Mouse (Mus musculus): ENCODE data around the gene Rps6kl1. TPM values are rescaled to one million over a fixed set of nuclear protein-coding genes. Genes with fewer than 3 reads are reported as not detected.

Rps6kl1 gene
- total RNA-seq (2021), result 1 to 10 TPM; 1.1 to 2.3 TPM
- long read RNA-seq, experiment 1, partial matches to known transcripts, result 0 of 1 reads
- long read RNA-seq, experiment 1, other reads (novel, unspliced or antisense), result 1 of 1 reads
- long read RNA-seq, experiment 2, partial matches to known transcripts, result 0 of 4 reads
- long read RNA-seq, experiment 2, other reads (novel, unspliced or antisense), result 0 of 4 reads

GRCm38 (mm10) chr12:85151002-85151774, at the start of gene Rps6kl1:
Rps6kl1 (minus strand) TSS chr12:85151264.
- peak; percentile 57 for DNase-seq

- DNase-seq, result no peak
These were observed 48.9 kb upstream of the Rps6kl1 start for GRCm38 (mm10) chr12:85199954-85200353.

GRCm38 (mm10) chr12:85197936-85198335, 46.9 kb upstream of the Rps6kl1 start:
- no peak for DNase-seq

- DNase-seq, result no peak
These were observed 46.3 kb upstream of the Rps6kl1 start for GRCm38 (mm10) chr12:85197371-85197770.

- DNase-seq, result no peak
These were observed 45.1 kb upstream of the Rps6kl1 start for GRCm38 (mm10) chr12:85196191-85196590.

GRCm38 (mm10) chr12:85195086-85195485, 44.0 kb upstream of the Rps6kl1 start:
- no peak for DNase-seq

- peak; percentile 83 for DNase-seq
These were observed 43.6 kb upstream of the Rps6kl1 start for GRCm38 (mm10) chr12:85194623-85195018.

- DNase-seq, result no peak
These were observed 43.0 kb upstream of the Rps6kl1 start for GRCm38 (mm10) chr12:85193923-85194622.

GRCm38 (mm10) chr12:85193146-85193545, 42.1 kb upstream of the Rps6kl1 start:
- DNase-seq, result no peak

GRCm38 (mm10) chr12:85192461-85193108, 41.5 kb upstream of the Rps6kl1 start:
- DNase-seq, result no peak

GRCm38 (mm10) chr12:85190290-85190689, 39.2 kb upstream of the Rps6kl1 start:
- no peak for DNase-seq

GRCm38 (mm10) chr12:85186361-85186760, 35.3 kb upstream of the Rps6kl1 start:
- DNase-seq, result no peak

GRCm38 (mm10) chr12:85185810-85186209, 34.7 kb upstream of the Rps6kl1 start:
- DNase-seq, result no peak

- no peak for DNase-seq
These were observed 33.1 kb upstream of the Rps6kl1 start for GRCm38 (mm10) chr12:85184118-85184517.

GRCm38 (mm10) chr12:85182898-85183297, 31.8 kb upstream of the Rps6kl1 start:
- no peak for DNase-seq

GRCm38 (mm10) chr12:85182345-85182643, 31.2 kb upstream of the Rps6kl1 start:
- DNase-seq, result no peak

- DNase-seq, result no peak
These were observed 30.6 kb upstream of the Rps6kl1 start for GRCm38 (mm10) chr12:85181475-85182344.

GRCm38 (mm10) chr12:85178294-85178693, 27.2 kb upstream of the Rps6kl1 start:
- no peak for DNase-seq

GRCm38 (mm10) chr12:85177740-85178239, 26.7 kb upstream of the Rps6kl1 start, which contains the start of gene Pgf:
Pgf (minus strand) TSS chr12:85177790.
- no peak for DNase-seq

GRCm38 (mm10) chr12:85176846-85177523, 25.9 kb upstream of the Rps6kl1 start:
- peak; percentile 56 for DNase-seq

All from adrenal gland, postnatal 10 days (tissue).